Mouse (Mus musculus) olfactory bulb, adult 2 months (tissue): ENCODE measurements around the gene Wiz. TPM values are rescaled to one million over a fixed set of nuclear protein-coding genes. Genes with fewer than 3 reads are reported as not detected.

ENCODE experiments used
- H3K27ac ChIP-seq: fragments of 200-500 bp; 2 replicates; pipeline ENCODE4 v1.5.1; 2012; ENCODE audit warnings: low read depth, low read length; ENCODE audit not compliant: insufficient read depth
- H3K4me1 ChIP-seq: fragments of 200-500 bp; 2 replicates; pipeline ENCODE4 v1.6.1; 2012; ENCODE audit warnings: low read length; ENCODE audit not compliant: control insufficient read depth, insufficient read depth
- H3K4me3 ChIP-seq: fragments of 200-500 bp; 2 replicates; pipeline ENCODE4 v1.5.1; 2012; ENCODE audit warnings: mild to moderate bottlenecking, low read depth, low read length, moderate library complexity; ENCODE audit not compliant: insufficient read depth
- CTCF ChIP-seq: fragments of 200-500 bp; IDR thresholded peaks from 2 replicates; pipeline ENCODE4 v1.5.1; 2012; ENCODE audit warnings: low read depth, mild to moderate bottlenecking, low read length, moderate library complexity; ENCODE audit not compliant: insufficient read depth
- POLR2A ChIP-seq: fragments of 200-500 bp; IDR thresholded peaks from 2 replicates; pipeline ENCODE4 v1.6.1; 2012; ENCODE audit warnings: mild to moderate bottlenecking, low read depth, low read length, moderate library complexity; ENCODE audit not compliant: insufficient read depth
- WGBS: fragments of 180-500 bp; shearing (Covaris S2); methylation state at CpG from one replicate; pipeline ENCODE4 v1.1.7; 2018; 5-methylcytosine and 5-hydroxymethylcytosine counted together
- polyA plus RNA-seq: library from polyadenylated mRNA; stranded (reverse); fragments of >200 nt; gene quantifications from 2 replicates; pipeline ENCODE4 v1.2.4, GENCODE M21; 2012; ENCODE audit warnings: low replicate concordance; ENCODE audit not compliant: missing spikeins, insufficient read depth, insufficient read length

Wiz gene
- polyA plus RNA-seq, 1 experiment, result not detected

DNA sequence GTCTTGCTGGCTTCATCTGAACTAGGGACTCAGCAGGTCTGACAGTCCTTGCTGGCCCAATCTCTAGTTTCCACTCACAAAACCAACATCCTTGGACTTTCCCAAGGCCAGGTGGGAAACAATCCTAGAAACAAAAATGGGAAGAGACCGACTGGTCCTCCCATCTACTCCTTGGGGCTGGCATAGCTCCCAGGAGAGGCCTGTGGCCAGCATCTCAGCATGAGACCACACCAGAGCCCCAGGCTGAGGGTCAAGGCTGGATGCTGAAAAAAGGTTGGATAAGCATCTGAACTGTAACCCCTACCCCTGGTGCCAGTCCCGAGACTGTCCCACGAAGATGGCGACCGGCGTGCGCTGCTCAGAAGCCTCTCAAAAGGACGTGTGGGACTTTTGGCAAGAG lies 76.4 kb downstream of the Wiz start:
- TF ChIP-seq CTCF, result no peak
- TF ChIP-seq POLR2A, result no peak

GRCm38 (mm10) chr17:32307963-32308362 lies 81.3 kb downstream of the Wiz start:
- 89% methylated on average over 4 of the region's 4 CpGs for whole genome bisulfite sequencing
- TF ChIP-seq CTCF (no peak), POLR2A (no peak)
- no peak overlapping the region for H3K4me3 ChIP-seq
- no peak overlapping the region for H3K27ac ChIP-seq
- H3K4me1 ChIP-seq, result no peaks in the 10 kb centered on the region

More for the DNA sequence above, 76.4 kb downstream of the Wiz start:
- no peak overlapping the region for H3K27ac ChIP-seq
- 81% methylated on average over 8 of the region's 8 CpGs for WGBS
- no peaks in the 10 kb centered on the region for H3K4me1 ChIP-seq
- H3K4me3 ChIP-seq, result no peak overlapping the region

Other genes starting within 250 kb of the Wiz start
- not detected in 2 replicates for gene Notch3, start 222.6 kb downstream of the Wiz start, polyA plus RNA-seq
- not detected in 2 replicates for gene Ephx3, start 199.9 kb downstream of the Wiz start, polyA plus RNA-seq
- gene Brd4, start 104.7 kb downstream of the Wiz start, polyA plus RNA-seq, result not detected in 2 replicates
- 141 TPM in 1 of 2 replicates, not detected in the other for gene Akap8, start 68.2 kb downstream of the Wiz start, polyA plus RNA-seq
- not detected in 2 replicates for gene Akap8l, start 38.8 kb downstream of the Wiz start, polyA plus RNA-seq
- 242 TPM in 1 of 2 replicates, not detected in the other for gene Rasal3, start 14.1 kb upstream of the Wiz start, polyA plus RNA-seq
- not detected in 2 replicates for gene Pglyrp2, start 34.7 kb upstream of the Wiz start, polyA plus RNA-seq
- not detected in 2 replicates for gene Cyp4f39, start 63.3 kb upstream of the Wiz start, polyA plus RNA-seq
- gene Cyp4f17, start 116.6 kb upstream of the Wiz start, polyA plus RNA-seq, result not detected in 2 replicates
- not detected in 2 replicates for gene Cyp4f16, start 147.1 kb upstream of the Wiz start, polyA plus RNA-seq
- not detected in 2 replicates for gene Cyp4f37, start 231.9 kb upstream of the Wiz start, polyA plus RNA-seq